Mouse (Mus musculus) CH12F3 (cell line): ENCODE measurements at regions not wholly inside any gene's neighbourhood (a gene's known extent, or its start where the extent isn't known, plus 50 kb on each side); places are given as distances from the start of the nearest gene placed in this dataset.

Experiments used
- in situ Hi-C: fragments of 300-500 bp; cut with MboI; formaldehyde crosslinking; loops from 2 replicates; pipeline ENCODE4 v1.14.3; 2020; ENCODE audit warnings: low sequenced_read_pairs

- in situ Hi-C loops = no loop called here
These were observed 234.3 kb upstream of the Fbxl7 start for GRCm38 (mm10) chr15:27129697-27130096.

GRCm38 (mm10) chr15:27132761-27133160 is 237.4 kb upstream of the Fbxl7 start:
- in situ Hi-C loops = no loop called here

DNA sequence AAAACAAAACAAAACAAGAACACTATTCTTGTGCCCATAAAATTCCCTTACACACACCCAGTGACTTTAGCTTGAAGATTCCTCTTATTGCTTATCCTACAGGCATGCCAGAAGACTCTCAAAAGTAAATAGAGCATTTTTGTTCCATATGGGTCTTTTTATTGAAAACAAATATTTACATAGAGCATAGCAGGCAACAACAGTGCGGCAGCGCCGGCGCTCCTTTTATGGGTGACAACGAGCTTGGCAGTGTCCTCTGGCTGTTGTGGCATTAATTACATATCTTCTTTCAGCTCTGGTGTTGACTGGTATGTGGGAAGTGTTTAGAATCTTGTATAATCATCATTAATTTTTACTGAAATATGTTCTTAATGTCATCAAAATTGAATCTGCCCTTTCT is 242.2 kb upstream of the Fbxl7 start:
- in situ Hi-C loops = no loop called here

GRCm38 (mm10) chr15:27145860-27146259 is 250.5 kb upstream of the Fbxl7 start:
- in situ Hi-C loops = no loop called here

DNA sequence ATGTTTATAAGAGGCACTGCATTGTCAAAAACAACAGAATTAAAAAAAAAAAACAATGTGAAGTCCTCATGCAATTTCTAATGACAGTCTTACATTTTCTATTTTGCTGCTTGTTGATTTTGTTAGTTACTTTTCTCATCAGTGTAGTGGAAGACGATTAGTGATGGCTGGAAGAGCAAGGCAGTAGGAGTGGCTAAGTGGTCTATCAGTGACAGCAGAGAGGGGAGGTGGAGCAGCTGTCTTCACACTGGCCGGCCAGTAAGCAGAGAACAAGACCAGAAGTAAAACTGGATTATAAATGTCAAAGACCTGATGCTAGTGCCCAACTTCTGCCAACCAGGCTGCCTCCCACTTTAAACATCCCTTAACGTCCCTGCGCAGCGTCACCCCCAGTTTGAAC is 265.6 kb upstream of the Fbxl7 start:
- in situ Hi-C loops = no loop called here

- in situ Hi-C loops = no loop called here
These were observed 272.1 kb upstream of the Fbxl7 start for GRCm38 (mm10) chr15:27167484-27167883.

GRCm38 (mm10) chr15:27169846-27170245 is 274.5 kb upstream of the Fbxl7 start:
- in situ Hi-C loops = no loop called here

GRCm38 (mm10) chr15:27173506-27173905 is 278.1 kb upstream of the Fbxl7 start:
- in situ Hi-C loops = no loop called here

- in situ Hi-C loops = no loop called here
These were observed 282.9 kb upstream of the Fbxl7 start for GRCm38 (mm10) chr15:27178084-27178935.

GRCm38 (mm10) chr15:27189699-27190098 is 276.8 kb upstream of the Ank start:
- in situ Hi-C loops = no loop called here

DNA sequence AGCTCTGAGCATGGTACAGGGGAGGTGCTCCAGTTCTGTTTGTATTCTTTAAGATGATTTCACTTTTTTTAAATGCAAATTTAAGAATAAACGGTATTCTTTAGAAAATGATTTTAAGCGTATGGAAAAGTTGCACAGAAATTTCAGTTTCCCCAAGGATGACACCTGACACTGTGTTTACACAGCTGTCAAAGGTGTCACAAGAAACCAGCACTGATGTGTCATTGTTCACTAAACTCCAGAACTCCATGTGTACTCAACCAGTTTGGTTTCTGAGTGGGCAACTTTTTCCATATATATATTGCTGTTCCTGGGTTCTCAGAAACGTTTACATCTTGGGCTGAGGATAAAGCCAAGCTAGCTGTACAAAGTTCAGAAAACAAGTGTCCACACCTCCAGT is 265.0 kb upstream of the Ank start:
- in situ Hi-C loops = no loop called here

DNA sequence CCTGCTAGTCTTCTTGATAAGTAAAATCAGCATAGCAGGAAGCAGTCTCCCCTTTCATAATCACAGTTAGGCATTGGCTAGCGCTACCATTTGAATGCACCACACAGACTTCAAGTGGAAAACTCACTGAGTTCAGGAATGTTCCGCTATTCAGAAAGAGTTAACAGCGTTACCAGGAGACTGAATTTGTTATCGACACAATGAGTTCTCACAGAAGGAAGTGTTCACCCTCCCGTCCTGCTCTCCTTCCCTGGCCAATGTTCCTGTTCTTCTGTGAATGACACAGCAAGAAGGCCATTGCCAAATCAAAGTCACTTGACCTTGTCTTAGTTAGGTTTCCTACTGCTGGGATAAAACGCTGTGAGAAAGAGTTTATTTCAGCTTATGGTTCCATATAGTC is 261.6 kb upstream of the Ank start:
- in situ Hi-C loops = no loop called here

DNA sequence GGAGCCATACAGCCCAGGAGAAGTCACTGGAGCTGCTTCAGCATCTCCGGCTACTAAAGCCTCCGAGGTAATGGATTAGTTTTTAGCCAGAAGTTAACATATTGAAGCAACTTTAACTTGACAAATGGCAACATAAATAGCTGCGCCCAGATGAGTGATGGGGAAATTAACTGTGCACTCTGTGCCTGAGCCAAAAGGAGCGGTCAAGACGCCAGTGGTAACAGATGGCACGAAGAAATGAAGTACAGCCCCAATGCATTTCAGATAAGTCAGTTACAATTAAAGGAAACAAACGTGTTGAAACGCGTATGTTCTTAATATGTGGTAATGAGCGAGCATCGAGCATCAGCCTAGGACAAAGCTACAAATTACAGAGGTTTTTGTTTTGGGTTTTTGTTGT is 259.0 kb upstream of the Ank start:
- in situ Hi-C loops = no loop called here

DNA sequence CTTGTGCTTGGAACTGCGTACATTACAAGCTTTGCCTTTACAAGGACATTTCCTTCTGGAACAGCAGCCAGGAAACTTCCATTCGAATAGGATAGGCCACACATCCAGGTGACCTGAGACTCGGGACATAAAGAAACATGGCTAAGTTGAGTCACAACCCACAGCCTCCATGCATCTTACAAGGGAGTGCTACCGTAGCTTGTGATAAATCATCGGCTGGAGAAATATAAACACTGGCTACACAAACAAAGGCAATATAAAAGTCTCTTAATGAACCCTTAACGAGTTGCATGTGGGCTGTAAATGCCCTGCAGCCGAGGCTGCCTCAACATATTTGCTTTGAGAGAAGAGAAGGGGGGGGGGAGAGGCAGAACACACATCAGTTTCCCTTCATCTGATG is 250.1 kb upstream of the Ank start:
- in situ Hi-C loops = no loop called here

DNA sequence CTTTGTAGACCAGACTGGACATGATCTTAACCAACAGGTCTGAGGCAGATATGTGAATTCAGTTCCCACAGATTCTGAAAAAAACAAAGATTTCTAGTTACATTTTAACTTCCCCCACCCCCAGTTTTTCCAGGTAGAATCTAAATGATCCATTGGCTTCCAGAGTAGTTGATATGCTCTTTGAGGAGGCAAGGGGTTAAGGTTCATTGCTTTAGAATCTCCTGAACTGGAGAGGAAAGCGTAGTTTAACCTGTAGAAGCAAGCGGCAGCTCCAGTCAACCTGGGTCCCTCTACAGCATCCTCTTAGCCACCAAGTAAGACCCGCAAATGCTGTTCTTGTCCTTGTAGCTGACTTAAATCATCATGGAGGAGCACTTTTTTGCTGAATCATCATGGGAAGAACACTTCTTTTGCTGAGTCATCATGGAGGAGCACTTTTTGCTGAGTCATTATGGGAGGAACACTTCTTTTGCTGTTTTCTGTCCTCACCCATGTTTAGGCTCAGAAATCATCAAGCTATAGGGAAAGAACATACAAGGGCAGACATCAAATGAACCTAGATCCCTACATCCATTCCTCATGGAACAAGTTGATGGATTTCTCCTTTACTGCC is 247.2 kb upstream of the Ank start:
- in situ Hi-C loops = no loop called here

GRCm38 (mm10) chr15:27223610-27224511 is 242.6 kb upstream of the Ank start:
- in situ Hi-C loops = no loop called here

DNA sequence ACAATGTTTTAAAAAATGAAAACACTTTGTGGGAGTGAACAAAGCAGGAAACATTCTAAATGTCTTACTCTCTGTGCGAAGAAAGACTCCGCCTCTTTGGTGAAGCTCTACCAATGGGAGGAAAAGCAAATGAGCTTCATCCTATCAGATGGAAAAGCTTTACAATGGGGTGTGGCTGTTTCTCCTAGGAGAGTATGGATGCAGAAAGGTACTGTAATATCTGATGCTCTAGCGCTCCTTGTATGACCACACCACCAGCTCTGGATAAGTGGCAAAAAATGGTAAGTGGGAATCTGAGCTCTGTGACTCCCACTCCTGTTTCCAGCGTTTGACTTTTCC is 242.0 kb upstream of the Ank start:
- in situ Hi-C loops = no loop called here

DNA sequence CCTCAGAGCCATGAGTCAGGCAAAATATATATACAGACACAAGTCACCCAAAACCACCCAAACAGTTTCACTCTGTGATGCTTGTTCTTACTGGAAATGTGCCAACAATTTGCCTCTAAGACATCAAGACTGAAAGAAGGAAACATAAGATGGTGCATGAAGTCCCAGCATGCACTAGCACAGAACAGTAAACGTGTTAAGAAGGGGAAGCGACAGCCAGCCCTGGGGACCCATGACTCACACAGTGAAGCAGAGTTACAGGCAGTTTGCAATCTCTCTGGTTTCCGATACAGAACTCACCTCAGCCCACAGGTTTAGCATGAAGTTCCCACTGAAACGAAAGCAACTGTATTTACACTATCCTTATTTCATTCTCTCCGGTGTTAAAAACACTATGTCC is 233.7 kb upstream of the Ank start:
- in situ Hi-C loops = no loop called here

GRCm38 (mm10) chr15:27234770-27235169 is 231.7 kb upstream of the Ank start:
- in situ Hi-C loops = no loop called here

GRCm38 (mm10) chr15:27238301-27238700 is 228.2 kb upstream of the Ank start:
- in situ Hi-C loops = no loop called here

GRCm38 (mm10) chr15:27246302-27246701 is 220.2 kb upstream of the Ank start:
- in situ Hi-C loops = no loop called here
